In genomic region chr9:102310431-102310830, GRCm38 (mm10) we compare ENCODE assay signal across 11 mouse cellular contexts. TPM values are rescaled to one million over a fixed set of nuclear protein-coding genes. Genes with fewer than 3 reads are reported as not detected.
DNase-seq lines count a peak whose midpoint lies in the region; ATAC-seq and TF ChIP-seq lines count a peak whose summit lies in the region.
"Had no signal": no experiment of that assay in that cellular context is flagged by ENCODE, and none has a peak within 500 bp of the region (broad histone marks: within the 10 kb centered on the region; RNA-seq: fewer than 3 reads in every experiment).

No protein-coding gene starts in this region.

- H3K27ac ChIP-seq in hindbrain, embryonic 13.5 days, result peak overlapping the region; percentile 20; the same call in 1 of the 2 replicates
- no peak overlapping the region; the same call in 1 of the 2 replicates for H3K27ac ChIP-seq in hindbrain, embryonic 11.5 days (ENCODE audit: low read depth, low read length)
- H3K27ac ChIP-seq in lung, postnatal 0 days (ENCODE audit: low read length), result no peak overlapping the region

- H3K9ac ChIP-seq in hindbrain, embryonic 13.5 days, result no peak overlapping the region
- H3K9ac ChIP-seq in hindbrain, embryonic 11.5 days (ENCODE audit: low read depth, low read length), result no peak overlapping the region
- no peak overlapping the region for H3K9ac ChIP-seq in lung, postnatal 0 days (replicated peaks; ENCODE audit: low read depth)

- no peak for TF ChIP-seq CTCF in lung, postnatal 0 days (IDR thresholded peaks at IDR 0.05)

- no peak overlapping the region for H3K4me3 ChIP-seq in hindbrain, embryonic 13.5 days
- no peak overlapping the region for H3K4me3 ChIP-seq in hindbrain, embryonic 11.5 days (ENCODE audit: low read depth, low read length)
- no peak overlapping the region for H3K4me3 ChIP-seq in lung, postnatal 0 days (ENCODE audit: low read depth, low read length)

- no peaks in the 10 kb centered on the region for H3K27me3 ChIP-seq in hindbrain, embryonic 13.5 days
- H3K27me3 ChIP-seq in hindbrain, embryonic 11.5 days (ENCODE audit: control insufficient read depth, insufficient read depth, low read length), result 0 out of 2 replicates have a peak, but pooled peaks cover 2% of the 10 kb centered on the region
- H3K27me3 ChIP-seq in lung, postnatal 0 days (replicated peaks; ENCODE audit: insufficient read depth, low read length), result no peaks in the 10 kb centered on the region

- no peaks in the 10 kb centered on the region for H3K36me3 ChIP-seq in hindbrain, embryonic 13.5 days
- H3K36me3 ChIP-seq in hindbrain, embryonic 11.5 days (ENCODE audit: control insufficient read depth, insufficient read depth, low read length), result no peaks in the 10 kb centered on the region
- H3K36me3 ChIP-seq in lung, postnatal 0 days (ENCODE audit: insufficient read depth, low read length), result no peaks in the 10 kb centered on the region
- H3K36me3 ChIP-seq: G1E had no signal

- no peak for ATAC-seq in hindbrain, embryonic 13.5 days (ENCODE audit: low FRiP score)
- ATAC-seq in hindbrain, embryonic 11.5 days (ENCODE audit: low FRiP score), result no peak
- ATAC-seq in lung, postnatal 0 days, result peak; percentile 56; the same call in 1 of the 2 replicates

- WGBS in hindbrain, embryonic 13.5 days, result 30% methylated on average over 3 of the region's 3 CpGs
- WGBS in hindbrain, embryonic 11.5 days, result 27% methylated on average over 3 of the region's 3 CpGs
- WGBS in lung, postnatal 0 days, result 43% methylated on average over 3 of the region's 3 CpGs

- H3K4me2 ChIP-seq in hindbrain, embryonic 13.5 days, result no peak overlapping the region
- no peak overlapping the region for H3K4me2 ChIP-seq in hindbrain, embryonic 11.5 days (replicated peaks; ENCODE audit: low read depth, low read length)
- no peak overlapping the region for H3K4me2 ChIP-seq in lung, postnatal 0 days (replicated peaks; ENCODE audit: low read depth, low read length)
- H3K4me2 ChIP-seq: midbrain, embryonic 11.5 days had no signal

- no peaks in the 10 kb centered on the region for H3K9me3 ChIP-seq in hindbrain, embryonic 13.5 days
- H3K9me3 ChIP-seq in hindbrain, embryonic 11.5 days (ENCODE audit: control insufficient read depth, low read length), result no peaks in the 10 kb centered on the region
- H3K9me3 ChIP-seq in lung, postnatal 0 days (ENCODE audit: low read length), result no peaks in the 10 kb centered on the region

- TF ChIP-seq EP300 in lung, postnatal 0 days (IDR thresholded peaks at IDR 0.05), result no peak

- H3K4me1 ChIP-seq in hindbrain, embryonic 13.5 days (replicated peaks), result peaks cover 43% of the 10 kb centered on the region
- no peaks in the 10 kb centered on the region for H3K4me1 ChIP-seq in hindbrain, embryonic 11.5 days (replicated peaks; ENCODE audit: control insufficient read depth, insufficient read depth, low read length)
- no peaks in the 10 kb centered on the region; the same call in 1 of the 2 replicates for H3K4me1 ChIP-seq in lung, postnatal 0 days (ENCODE audit: insufficient read depth, low read depth, low read length)

- peak; percentile 25 for DNase-seq in adrenal gland, adult 2 months
- no peak for DNase-seq in adrenal gland, postnatal 4 days (ENCODE audit: low spot score in 2 of 2)
- DNase-seq in hindbrain, embryonic 11.5 days (ENCODE audit: low spot score), result no peak
- DNase-seq in kidney, adult 8-10 months, result peak; percentile 11 to 32
- peak; percentile 18 for DNase-seq in lung, postnatal 0 days (ENCODE audit: low spot score)
- DNase-seq in right cerebral cortex, postnatal 36 days (ENCODE audit: low spot score in 2 of 2), result no peak
- DNase-seq in thymus, postnatal 0 days (ENCODE audit: low spot score), result no peak
- DNase-seq: cerebellum, adult 2 months had no signal

RNA-seq across cellular contexts. Expression of gene Ephb1, which starts 44.1 kb away (rescaled TPM):
- total RNA-seq in adrenal gland, adult 2 months (2021), result 1 to 10 TPM; 2.2 TPM
- polyA plus RNA-seq in adrenal gland, adult 2 months (2012; rRNA removed), result 1.8 TPM in 2 replicates
- total RNA-seq in adrenal gland, postnatal 4 days (2021), result 1 to 10 TPM; 4.5 to 5.7 TPM
- 45.4 and 51.9 TPM in 2 replicates for polyA plus RNA-seq in hindbrain, embryonic 13.5 days (2015; fragmentation: Nextera tagmentation; extraction: Ambion mirVana)
- polyA plus RNA-seq in hindbrain, embryonic 11.5 days (2014; fragmentation: Nextera tagmentation; extraction: Ambion mirVana), result 16.5 and 18.3 TPM in 2 replicates
- 0.87 and 0.94 TPM in 2 replicates for polyA plus RNA-seq in lung, postnatal 0 days (2015; fragmentation: Nextera tagmentation; extraction: Ambion mirVana)
- polyA plus RNA-seq in thymus, postnatal 0 days (2015; fragmentation: Nextera tagmentation; extraction: Ambion mirVana), result 0.17 and 0.23 TPM in 2 replicates
- polyA plus RNA-seq: G1E had no signal

Comparison
In these comparisons a context has a peak if more than half of its experiments do, and no peak if none do; other contexts are left out.
1. DNase-seq: peak in adrenal gland, adult 2 months (single experiment), kidney, adult 8-10 months (2 of 2) and lung, postnatal 0 days (single experiment); none in adrenal gland, postnatal 4 days (0 of 2), hindbrain, embryonic 11.5 days (single experiment), right cerebral cortex, postnatal 36 days (0 of 2) and thymus, postnatal 0 days (single experiment).